Mouse (Mus musculus): ENCODE measurements around the gene Cdc20. TPM values are rescaled to one million over a fixed set of nuclear protein-coding genes. Genes with fewer than 3 reads are reported as not detected.
A peak's percentile ranks its signal among the peaks of the same experiment; 100 is the strongest.

The Cdc20 gene
- polyA plus RNA-seq, 1 experiment from 2014 or later, result 35.5 TPM

- H3K9ac ChIP-seq, result no peak overlapping the region
- ATAC-seq (replicated peaks), result no peak
- no peak overlapping the region for H3K4me2 ChIP-seq
- H3K27ac ChIP-seq, result no peak overlapping the region
- H3K36me3 ChIP-seq (replicated peaks), result 0 out of 2 replicates have a peak, but pooled peaks cover 4% of the 10 kb centered on the region
- peaks cover 37% of the 10 kb centered on the region for H3K4me1 ChIP-seq
- no peaks in the 10 kb centered on the region for H3K27me3 ChIP-seq (replicated peaks)
- no peak overlapping the region for H3K4me3 ChIP-seq
- 65% methylated on average over 8 of the region's 8 CpGs for WGBS
- H3K9me3 ChIP-seq, result no peaks in the 10 kb centered on the region
These were observed 4.8 kb downstream of the Cdc20 start for GRCm38 (mm10) chr4:118432332-118432731.

DNA sequence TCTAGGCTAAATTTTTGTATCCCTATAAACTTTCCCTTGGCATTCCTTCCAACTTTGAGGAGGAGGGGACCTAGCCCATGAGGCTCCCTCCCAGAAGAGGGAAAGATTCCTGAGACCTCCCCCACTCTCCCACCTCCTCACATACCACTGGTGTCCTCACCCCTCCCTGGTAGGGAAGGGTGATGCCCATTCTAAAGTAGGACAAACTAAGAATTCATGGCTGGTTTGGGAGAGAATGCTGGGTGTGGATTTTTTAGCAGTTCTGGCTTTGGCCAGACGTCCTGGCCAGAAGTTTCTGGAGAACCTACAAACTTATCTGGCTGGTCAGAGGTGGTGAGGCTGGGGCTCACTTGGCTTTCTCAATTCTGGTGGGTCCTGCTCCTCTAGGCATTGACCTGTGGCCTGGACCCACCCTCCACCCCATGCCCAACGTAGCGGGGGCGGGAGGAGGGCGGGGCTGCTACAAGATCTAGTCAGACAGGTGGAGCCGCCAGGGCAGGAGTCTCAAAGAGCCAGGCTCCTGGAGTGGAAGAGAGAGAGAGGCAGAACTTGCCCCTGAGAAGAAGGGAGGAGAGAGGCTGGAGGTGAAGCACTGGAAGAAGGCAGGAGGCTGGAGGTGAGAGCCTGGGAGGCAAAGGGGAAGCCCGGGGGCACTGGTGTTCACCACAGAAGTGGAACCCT, 7.8 kb downstream of the Cdc20 start:
- no peak for ATAC-seq (replicated peaks)
- Histone ChIP-seq H3K4me3 (no peak overlapping the region), H3K4me1 (peaks cover 18% of the 10 kb centered on the region), H3K27ac (no peak overlapping the region), H3K9me3 (no peaks in the 10 kb centered on the region), H3K27me3 (replicated peaks) (no peaks in the 10 kb centered on the region), H3K36me3 (replicated peaks) (0 out of 2 replicates have a peak, but pooled peaks cover 4% of the 10 kb centered on the region), H3K9ac (no peak overlapping the region), H3K4me2 (no peak overlapping the region)
- WGBS, result 60% methylated on average over 7 of the region's 7 CpGs

GRCm38 (mm10) chr4:118428531-118429214, 8.5 kb downstream of the Cdc20 start:
- Histone ChIP-seq H3K27me3 (replicated peaks) (no peaks in the 10 kb centered on the region), H3K9me3 (no peaks in the 10 kb centered on the region), H3K36me3 (replicated peaks) (0 out of 2 replicates have a peak, but pooled peaks cover 4% of the 10 kb centered on the region), H3K4me2 (peak overlapping the region; percentile 68), H3K4me1 (peaks cover 18% of the 10 kb centered on the region), H3K4me3 (peak overlapping the region; percentile 43), H3K27ac (peak overlapping the region; percentile 62; the same call in 1 of the 2 replicates), H3K9ac (peak overlapping the region; percentile 65)
- ATAC-seq (replicated peaks), result peak; percentile 34
- 53% methylated on average over 15 of the region's 15 CpGs for WGBS

GRCm38 (mm10) chr4:118427768-118428451, 9.2 kb downstream of the Cdc20 start, which contains the start of gene Elovl1:
TSS of gene Elovl1 (plus strand) at chr4:118428093.
- H3K27ac ChIP-seq, result peak within 1 kb of the TSS; percentile 62
- peak within 1 kb of the TSS; percentile 43 for H3K4me3 ChIP-seq
- peaks cover 18% of the 10 kb centered on the region for H3K4me1 ChIP-seq
- peak within 1 kb of the TSS; percentile 65 for H3K9ac ChIP-seq
- no peaks in the 10 kb centered on the region for H3K9me3 ChIP-seq
- H3K4me2 ChIP-seq, result peak within 1 kb of the TSS; percentile 68
- peak; percentile 91 for ATAC-seq (replicated peaks)
- H3K27me3 ChIP-seq (replicated peaks), result no peaks in the 10 kb centered on the region
- under 1% methylated on average over 29 of the region's 31 CpGs for WGBS
- 0 out of 2 replicates have a peak, but pooled peaks cover 1% of the 10 kb centered on the region for H3K36me3 ChIP-seq (replicated peaks)

GRCm38 (mm10) chr4:118427415-118427767, 9.8 kb downstream of the Cdc20 start:
- WGBS, result under 1% methylated on average over 5 of the region's 5 CpGs

DNA sequence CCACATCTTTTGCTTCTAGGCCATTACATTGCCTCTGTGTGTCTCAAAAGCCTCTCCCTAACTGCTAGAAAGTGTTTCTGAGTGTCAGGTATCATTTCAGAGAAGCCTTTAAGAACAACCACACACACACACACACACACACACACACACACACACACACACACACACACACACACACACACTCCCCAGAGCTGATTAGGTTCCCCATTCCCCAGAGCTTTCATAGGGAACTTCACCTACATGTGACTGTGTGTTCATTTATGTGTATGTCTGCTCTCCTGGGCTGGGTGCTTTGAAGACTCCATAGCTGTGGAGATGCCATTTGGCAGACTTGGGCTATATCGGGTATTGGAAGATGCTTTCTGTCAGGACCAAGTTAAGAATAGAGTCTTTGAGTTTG, 11.8 kb downstream of the Cdc20 start:
- peaks cover 6% of the 10 kb centered on the region; the same call in 1 of the 2 replicates for H3K36me3 ChIP-seq (replicated peaks)
- H3K4me3 ChIP-seq, result no peak overlapping the region
- H3K27ac ChIP-seq, result no peak overlapping the region
- no peak overlapping the region for H3K4me2 ChIP-seq
- WGBS, result 100% methylated on average over 1 of the region's 1 CpGs
- no peaks in the 10 kb centered on the region for H3K27me3 ChIP-seq (replicated peaks)
- no peak overlapping the region for H3K9ac ChIP-seq
- H3K4me1 ChIP-seq, result peaks cover 18% of the 10 kb centered on the region
- no peaks in the 10 kb centered on the region for H3K9me3 ChIP-seq
- no peak for ATAC-seq (replicated peaks)

More at GRCm38 (mm10) chr4:118427415-118427767, 9.8 kb downstream of the Cdc20 start:
- peak overlapping the region; percentile 68 for H3K4me2 ChIP-seq
- H3K36me3 ChIP-seq (replicated peaks), result no peaks in the 10 kb centered on the region; the same call in 1 of the 2 replicates
- no peaks in the 10 kb centered on the region for H3K27me3 ChIP-seq (replicated peaks)
- H3K4me3 ChIP-seq, result peak overlapping the region; percentile 43
- ATAC-seq (replicated peaks), result peak; percentile 55
- H3K9me3 ChIP-seq, result no peaks in the 10 kb centered on the region
- H3K27ac ChIP-seq, result peak overlapping the region; percentile 62
- peaks cover 18% of the 10 kb centered on the region for H3K4me1 ChIP-seq
- peak overlapping the region; percentile 65 for H3K9ac ChIP-seq

- Histone ChIP-seq H3K36me3 (replicated peaks) (peaks cover 10% of the 10 kb centered on the region; the same call in 1 of the 2 replicates), H3K27ac (no peak overlapping the region), H3K4me2 (no peak overlapping the region), H3K4me3 (no peak overlapping the region), H3K9ac (no peak overlapping the region), H3K4me1 (peaks cover 18% of the 10 kb centered on the region), H3K27me3 (replicated peaks) (no peaks in the 10 kb centered on the region), H3K9me3 (no peaks in the 10 kb centered on the region)
- WGBS, result 84% methylated on average over 4 of the region's 4 CpGs
- ATAC-seq (replicated peaks), result no peak
These were observed 12.5 kb downstream of the Cdc20 start for GRCm38 (mm10) chr4:118424541-118425160.

GRCm38 (mm10) chr4:118421384-118421783, 15.8 kb downstream of the Cdc20 start:
- H3K27ac ChIP-seq, result no peak overlapping the region
- H3K36me3 ChIP-seq (replicated peaks), result peaks cover 16% of the 10 kb centered on the region; the same call in 1 of the 2 replicates
- no peaks in the 10 kb centered on the region for H3K27me3 ChIP-seq (replicated peaks)
- no peaks in the 10 kb centered on the region for H3K9me3 ChIP-seq
- ATAC-seq (replicated peaks), result no peak
- no peak overlapping the region for H3K9ac ChIP-seq
- no peak overlapping the region for H3K4me3 ChIP-seq
- no peaks in the 10 kb centered on the region for H3K4me1 ChIP-seq
- H3K4me2 ChIP-seq, result no peak overlapping the region
- WGBS, result 94% methylated on average over 3 of the region's 3 CpGs

DNA sequence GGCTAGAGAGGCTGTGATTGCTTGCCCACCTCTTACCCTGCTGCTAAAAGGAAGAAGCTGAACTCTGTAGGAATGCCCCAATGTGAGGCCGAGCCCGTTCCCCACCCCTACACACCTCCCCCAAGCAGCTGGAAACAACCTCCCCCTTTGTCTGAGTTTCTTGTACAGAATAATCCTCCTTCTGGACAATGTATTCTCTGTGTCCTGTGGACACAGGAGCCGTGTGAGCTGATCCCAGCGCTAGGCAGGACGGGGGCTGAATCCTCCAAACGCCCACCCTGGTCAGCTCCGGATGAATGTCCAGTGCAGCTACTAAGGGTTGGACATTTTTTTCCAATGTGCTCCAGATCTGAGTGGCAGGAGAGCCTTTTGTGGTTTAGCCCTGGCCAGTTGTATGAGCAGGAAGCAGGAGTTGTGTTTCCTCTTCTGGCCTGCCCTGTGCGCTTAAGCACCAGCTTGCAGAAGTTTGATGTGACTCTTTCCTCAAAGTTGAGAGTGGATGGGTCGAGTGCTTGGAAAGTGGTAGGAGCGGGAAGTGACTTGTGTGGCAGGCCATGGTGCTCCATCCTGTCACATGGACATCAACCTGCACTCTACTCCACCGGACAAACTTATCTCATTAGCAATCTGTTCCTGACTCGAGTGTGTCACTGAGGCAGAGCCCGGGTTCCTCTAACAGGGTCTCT, 19.9 kb downstream of the Cdc20 start:
- WGBS, result 78% methylated on average over 13 of the region's 13 CpGs
- ATAC-seq (replicated peaks), result no peak
- H3K9ac ChIP-seq, result no peak overlapping the region
- H3K36me3 ChIP-seq (replicated peaks), result peaks cover 55% of the 10 kb centered on the region
- H3K9me3 ChIP-seq, result no peaks in the 10 kb centered on the region
- H3K4me3 ChIP-seq, result no peak overlapping the region
- H3K27me3 ChIP-seq (replicated peaks), result no peaks in the 10 kb centered on the region
- H3K4me2 ChIP-seq, result no peak overlapping the region
- no peaks in the 10 kb centered on the region for H3K4me1 ChIP-seq
- no peak overlapping the region for H3K27ac ChIP-seq

DNA sequence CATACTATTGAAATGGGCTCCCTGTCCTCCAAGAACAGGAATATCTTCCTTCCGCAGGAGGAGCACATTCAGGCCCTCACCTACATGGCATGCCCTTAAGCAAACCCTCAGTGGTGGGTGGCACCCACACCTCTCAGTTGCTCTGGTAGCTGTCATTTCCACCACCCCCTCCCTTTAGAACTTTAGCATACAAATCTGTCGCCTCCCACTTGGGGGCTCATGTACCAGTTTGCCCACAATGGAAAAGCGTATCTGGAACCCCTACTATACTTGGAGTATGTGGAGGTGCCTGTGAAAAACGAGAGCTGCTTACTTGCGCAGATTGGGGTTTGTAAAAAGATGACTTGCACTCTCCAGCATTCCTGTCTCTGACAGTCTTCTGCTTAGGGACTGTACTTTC, 20.8 kb downstream of the Cdc20 start:
- 95% methylated on average over 5 of the region's 5 CpGs for WGBS
- Histone ChIP-seq H3K27ac (no peak overlapping the region), H3K4me1 (no peaks in the 10 kb centered on the region), H3K4me2 (no peak overlapping the region), H3K27me3 (replicated peaks) (no peaks in the 10 kb centered on the region), H3K36me3 (replicated peaks) (peaks cover 62% of the 10 kb centered on the region), H3K9ac (no peak overlapping the region), H3K4me3 (no peak overlapping the region), H3K9me3 (no peaks in the 10 kb centered on the region)
- no peak for ATAC-seq (replicated peaks)

DNA sequence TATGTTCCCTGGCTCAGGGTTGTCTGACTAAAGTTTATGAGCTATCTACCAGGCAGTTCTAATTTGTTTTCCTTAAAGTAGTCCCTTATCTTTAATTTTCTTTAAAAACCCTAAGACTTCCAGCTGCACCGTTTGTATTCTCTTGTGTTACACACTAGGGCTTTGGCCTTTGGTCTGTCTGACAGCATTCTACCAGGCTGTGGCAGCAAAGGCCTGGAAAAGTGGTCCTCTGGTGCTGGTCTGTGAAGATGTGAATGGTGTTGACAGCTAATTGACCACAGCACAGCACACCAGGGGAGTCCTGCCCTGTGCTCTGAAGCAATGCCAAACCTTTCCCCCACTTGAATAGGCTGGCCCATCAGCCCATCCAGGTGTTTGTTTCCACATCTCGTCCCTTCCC, 21.4 kb downstream of the Cdc20 start:
- no peak overlapping the region for H3K27ac ChIP-seq
- peaks cover 60% of the 10 kb centered on the region for H3K36me3 ChIP-seq (replicated peaks)
- H3K9me3 ChIP-seq, result no peaks in the 10 kb centered on the region
- H3K9ac ChIP-seq, result no peak overlapping the region
- no peak for ATAC-seq (replicated peaks)
- H3K4me3 ChIP-seq, result no peak overlapping the region
- no peaks in the 10 kb centered on the region for H3K27me3 ChIP-seq (replicated peaks)
- no peak overlapping the region for H3K4me2 ChIP-seq
- H3K4me1 ChIP-seq, result no peaks in the 10 kb centered on the region
- 87% methylated on average over 2 of the region's 2 CpGs for WGBS

All from midbrain, embryonic 15.5 days (tissue).